Mouse (Mus musculus) hindbrain, embryonic 15.5 days (tissue): ENCODE measurements around the gene Cd28. TPM values are rescaled to one million over a fixed set of nuclear protein-coding genes. Genes with fewer than 3 reads are reported as not detected.
"Not testable (repeated sequence)": the region's sequence is repeated elsewhere in the genome, so short reads cannot be mapped to it uniquely, and the experiment has no call there.

Source experiments
- ATAC-seq: fragments of 200-750 bp; cut with Nextera tagmentation; 2 replicates; pipeline ENCODE4 v1.8.0; 2017; ENCODE audit warnings: low read depth, moderate number of reproducible peaks, moderate TSS enrichment; ENCODE audit not compliant: low FRiP score
- H3K27ac ChIP-seq: fragments of 300-500 bp; sonication (generic); replicated peaks from 2 replicates; pipeline ENCODE4 v1.5.1; 2015; ENCODE audit warnings: mild to moderate bottlenecking, inconsistent platforms
- H3K27me3 ChIP-seq: fragments of 300-500 bp; sonication (generic); 2 replicates; pipeline ENCODE4 v1.6.1; 2015; ENCODE audit warnings: control low read depth, inconsistent platforms
- H3K36me3 ChIP-seq: fragments of 300-500 bp; sonication (generic); 2 replicates; pipeline ENCODE4 v1.6.1; 2015; ENCODE audit warnings: control low read depth, inconsistent platforms
- H3K4me1 ChIP-seq: fragments of 300-500 bp; sonication (generic); replicated peaks from 2 replicates; pipeline ENCODE4 v1.6.1; 2015; ENCODE audit warnings: control low read depth, inconsistent platforms
- H3K4me2 ChIP-seq: fragments of 300-500 bp; sonication (generic); 2 replicates; pipeline ENCODE4 v1.6.1; 2015; ENCODE audit warnings: moderate library complexity, mild to moderate bottlenecking, inconsistent platforms
- H3K4me3 ChIP-seq: fragments of 300-500 bp; sonication (generic); 2 replicates; pipeline ENCODE4 v1.5.1; 2015; ENCODE audit warnings: mild to moderate bottlenecking, inconsistent platforms
- H3K9ac ChIP-seq: fragments of 300-500 bp; sonication (generic); 2 replicates; pipeline ENCODE4 v1.6.1; 2015; ENCODE audit warnings: inconsistent platforms
- H3K9me3 ChIP-seq: fragments of 300-500 bp; sonication (generic); 2 replicates; pipeline ENCODE4 v1.6.1; 2016; ENCODE audit warnings: control low read depth, inconsistent platforms
- WGBS: fragments of 180-500 bp; shearing (Covaris S2); methylation state at CpG from one replicate; pipeline ENCODE4 v1.1.7; 2015; 5-methylcytosine and 5-hydroxymethylcytosine counted together
- polyA plus RNA-seq: library from polyadenylated mRNA; unstranded; fragments of >200 nt; fragmentation: Nextera tagmentation; extraction: Ambion mirVana; gene quantifications from 2 replicates; pipeline ENCODE4 v1.2.1, GENCODE M21; 2015

Gene Cd28
- polyA plus RNA-seq, 1 experiment from 2014 or later = 0.18 TPM

DNA sequence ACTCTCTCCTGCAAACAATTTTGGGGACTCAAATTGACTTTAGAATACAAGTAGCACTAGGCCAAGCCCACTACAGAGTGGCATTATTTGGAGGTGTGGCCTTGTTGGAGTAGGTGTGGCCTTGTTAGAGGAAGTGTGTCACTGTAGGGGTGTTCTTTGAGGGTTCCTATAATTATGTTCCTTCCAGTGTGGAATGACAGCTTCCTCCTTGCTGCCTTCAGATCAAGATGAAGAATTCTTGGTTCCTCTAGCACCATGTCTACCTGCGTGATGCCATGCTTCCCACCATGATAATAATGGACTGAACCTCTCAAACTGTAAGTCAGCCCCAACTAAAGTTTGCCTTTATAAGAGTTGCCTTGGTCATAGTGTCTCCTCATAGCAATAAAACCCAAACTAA is 91.1 kb downstream of the Cd28 start:
- Histone ChIP-seq H3K9me3 (no peaks in the 10 kb centered on the region), H3K9ac (no peak overlapping the region), H3K4me1 (no peaks in the 10 kb centered on the region), H3K27ac (no peak overlapping the region), H3K27me3 (no peaks in the 10 kb centered on the region), H3K4me3 (no peak overlapping the region), H3K36me3 (no peaks in the 10 kb centered on the region), H3K4me2 (no peak overlapping the region)
- 97% methylated on average over 1 of the region's 1 CpGs for WGBS
- ATAC-seq = no peak

DNA sequence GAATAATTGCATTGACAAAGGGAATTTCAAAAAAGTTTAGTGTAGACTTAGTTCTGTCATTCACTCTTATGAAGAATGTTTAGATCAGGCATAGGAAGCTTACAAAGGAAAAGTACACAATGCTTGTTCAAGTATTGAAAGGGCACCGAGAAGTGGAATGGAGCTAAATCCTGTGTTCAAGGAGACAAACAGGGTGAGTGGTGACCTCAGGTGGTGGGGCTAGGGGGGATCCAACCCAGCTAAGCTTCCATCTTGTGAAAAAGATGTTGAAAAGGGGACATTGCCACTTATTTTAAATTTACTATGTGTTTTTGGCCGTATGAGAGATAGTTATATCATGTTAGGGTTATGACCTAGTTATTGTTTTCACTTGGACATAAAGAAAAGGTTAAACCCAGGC is 91.9 kb downstream of the Cd28 start:
- ATAC-seq = no peak
- Histone ChIP-seq H3K4me1 (no peaks in the 10 kb centered on the region), H3K4me2 (no peak overlapping the region), H3K36me3 (no peaks in the 10 kb centered on the region), H3K9me3 (no peaks in the 10 kb centered on the region), H3K9ac (no peak overlapping the region), H3K27me3 (no peaks in the 10 kb centered on the region), H3K27ac (no peak overlapping the region), H3K4me3 (no peak overlapping the region)
- WGBS = 81% methylated on average over 2 of the region's 2 CpGs

GRCm38 (mm10) chr1:60809166-60809565 is 92.6 kb downstream of the Cd28 start:
- no peaks in the 10 kb centered on the region for H3K36me3 ChIP-seq
- no peak for ATAC-seq
- WGBS = 71% methylated on average over 12 of the region's 12 CpGs
- H3K27ac ChIP-seq = no peak overlapping the region
- no peaks in the 10 kb centered on the region for H3K27me3 ChIP-seq
- no peak overlapping the region for H3K4me2 ChIP-seq
- no peak overlapping the region for H3K4me3 ChIP-seq
- no peak overlapping the region for H3K9ac ChIP-seq
- H3K4me1 ChIP-seq = no peaks in the 10 kb centered on the region
- H3K9me3 ChIP-seq = no peaks in the 10 kb centered on the region

DNA sequence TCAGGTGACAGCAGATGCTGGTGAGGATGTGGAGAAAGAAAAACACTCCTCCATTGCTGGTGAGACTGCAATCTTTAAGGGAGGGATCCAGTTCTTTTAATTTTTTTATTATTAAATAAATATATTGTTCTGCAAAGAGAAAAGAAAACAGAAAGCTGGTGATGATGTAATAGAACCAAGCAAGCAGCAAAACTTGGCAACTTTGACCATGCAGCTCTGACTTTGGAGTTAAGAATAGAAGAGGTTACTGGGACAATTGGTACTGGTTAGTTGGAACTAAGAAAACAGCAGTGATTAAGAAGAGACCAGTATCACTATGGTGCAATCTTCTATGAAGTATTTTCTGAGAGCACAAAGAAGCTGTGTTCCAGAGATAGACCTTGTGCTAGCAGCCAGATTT is 94.2 kb downstream of the Cd28 start:
- Histone ChIP-seq H3K4me1 (no peaks in the 10 kb centered on the region), H3K9me3 (no peaks in the 10 kb centered on the region), H3K4me2 (no peak overlapping the region), H3K9ac (no peak overlapping the region), H3K36me3 (no peaks in the 10 kb centered on the region), H3K4me3 (no peak overlapping the region), H3K27ac (no peak overlapping the region), H3K27me3 (no peaks in the 10 kb centered on the region)
- ATAC-seq = no peak

DNA sequence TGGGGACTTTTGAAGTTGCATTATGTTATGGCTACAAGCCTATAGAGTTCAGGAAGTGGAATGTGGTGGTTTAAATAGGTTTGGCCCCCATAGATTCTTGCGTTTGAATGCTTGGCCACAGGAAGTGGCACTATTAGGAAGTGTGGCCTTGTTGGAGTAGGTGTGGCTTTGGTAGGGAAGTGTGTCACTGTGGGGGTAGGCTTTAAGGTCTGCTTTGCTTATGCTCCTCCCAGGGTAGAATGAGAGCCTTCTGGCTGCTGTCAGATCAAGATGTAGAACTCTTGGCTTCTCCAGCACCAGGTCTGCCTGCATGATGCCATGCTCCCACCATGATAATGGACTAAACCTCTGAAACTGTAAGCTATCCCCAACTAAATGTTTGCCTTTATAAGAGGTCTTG is 95.4 kb downstream of the Cd28 start:
- H3K36me3 ChIP-seq = no peaks in the 10 kb centered on the region
- no peak for ATAC-seq
- H3K4me3 ChIP-seq = no peak overlapping the region
- no peaks in the 10 kb centered on the region for H3K9me3 ChIP-seq
- H3K9ac ChIP-seq = no peak overlapping the region
- WGBS = 95% methylated on average over 1 of the region's 1 CpGs
- H3K27me3 ChIP-seq = no peaks in the 10 kb centered on the region
- no peak overlapping the region for H3K27ac ChIP-seq
- H3K4me2 ChIP-seq = no peak overlapping the region
- no peaks in the 10 kb centered on the region for H3K4me1 ChIP-seq

- Histone ChIP-seq H3K9me3 (no peaks in the 10 kb centered on the region), H3K36me3 (no peaks in the 10 kb centered on the region), H3K4me2 (no peak overlapping the region), H3K4me3 (no peak overlapping the region), H3K4me1 (no peaks in the 10 kb centered on the region), H3K27ac (no peak overlapping the region), H3K27me3 (no peaks in the 10 kb centered on the region), H3K9ac (no peak overlapping the region)
- no peak for ATAC-seq
- WGBS = 83% methylated on average over 2 of the region's 2 CpGs
Observed at GRCm38 (mm10) chr1:60813411-60813810, 96.8 kb downstream of the Cd28 start.

DNA sequence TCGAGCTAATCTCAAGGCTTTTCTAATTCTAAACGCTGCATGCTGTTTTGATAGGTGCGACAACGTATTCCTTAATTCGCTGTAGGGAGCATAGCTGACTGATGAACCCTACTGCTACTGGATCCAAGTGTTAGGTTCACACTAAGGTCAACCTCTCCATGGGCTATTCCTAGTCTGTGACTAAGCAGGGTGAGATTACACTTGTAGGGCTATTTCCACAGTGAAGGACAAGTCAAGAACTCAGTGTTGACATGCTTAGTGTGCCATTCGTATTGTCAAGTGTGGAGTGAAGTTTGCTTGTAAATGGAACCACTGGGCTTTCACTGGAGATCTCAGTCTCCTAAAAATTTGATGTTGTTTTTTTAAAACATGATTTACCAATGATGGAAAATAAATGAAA is 99.3 kb downstream of the Cd28 start:
- Histone ChIP-seq H3K4me2 (no peak overlapping the region), H3K9ac (no peak overlapping the region), H3K4me1 (no peaks in the 10 kb centered on the region), H3K9me3 (no peaks in the 10 kb centered on the region), H3K27ac (no peak overlapping the region), H3K36me3 (no peaks in the 10 kb centered on the region), H3K4me3 (no peak overlapping the region), H3K27me3 (no peaks in the 10 kb centered on the region)
- no peak for ATAC-seq
- 89% methylated on average over 6 of the region's 6 CpGs for WGBS

GRCm38 (mm10) chr1:60818491-60818890 is 101.9 kb downstream of the Cd28 start:
- not testable (repeated sequence) for H3K27ac ChIP-seq, H3K4me2 ChIP-seq, H3K9ac ChIP-seq, ATAC-seq, H3K4me3 ChIP-seq, H3K9me3 ChIP-seq, H3K27me3 ChIP-seq, H3K36me3 ChIP-seq, H3K4me1 ChIP-seq
- 72% methylated on average over 4 of the region's 4 CpGs for whole genome bisulfite sequencing

GRCm38 (mm10) chr1:60819993-60820392 is 103.4 kb downstream of the Cd28 start:
- Histone ChIP-seq H3K27ac (no peak overlapping the region), H3K36me3 (no peaks in the 10 kb centered on the region), H3K9me3 (no peaks in the 10 kb centered on the region), H3K4me3 (no peak overlapping the region), H3K4me1 (no peaks in the 10 kb centered on the region), H3K4me2 (no peak overlapping the region), H3K27me3 (no peaks in the 10 kb centered on the region), H3K9ac (no peak overlapping the region)
- no peak for ATAC-seq
- WGBS = 75% methylated on average over 2 of the region's 2 CpGs

- Histone ChIP-seq H3K9ac (no peak overlapping the region), H3K4me2 (no peak overlapping the region), H3K9me3 (no peaks in the 10 kb centered on the region), H3K27ac (no peak overlapping the region), H3K27me3 (no peaks in the 10 kb centered on the region), H3K36me3 (no peaks in the 10 kb centered on the region), H3K4me1 (no peaks in the 10 kb centered on the region), H3K4me3 (no peak overlapping the region)
- no peak for ATAC-seq
- 82% methylated on average over 2 of the region's 2 CpGs for WGBS
Observed at GRCm38 (mm10) chr1:60820981-60821380, 104.4 kb downstream of the Cd28 start.

DNA sequence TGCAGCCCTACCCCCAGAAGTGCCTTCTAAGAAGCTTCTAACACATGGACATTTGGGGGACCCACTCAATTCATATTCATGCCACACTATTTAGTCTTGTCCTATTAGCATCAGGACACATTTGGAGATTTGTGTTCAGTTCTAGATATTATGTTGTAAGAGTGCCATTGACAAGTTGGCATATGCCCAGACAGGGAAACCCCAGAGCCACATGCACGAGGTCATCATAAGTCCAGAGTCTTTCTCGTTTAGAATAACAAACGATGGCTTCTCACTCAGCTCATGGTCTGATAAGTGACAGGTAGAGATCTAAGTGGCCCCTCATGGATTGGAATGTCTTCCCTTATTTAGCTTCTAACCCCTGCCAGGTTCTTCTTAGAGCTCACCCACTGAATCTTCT is 105.0 kb downstream of the Cd28 start:
- H3K4me3 ChIP-seq = no peak overlapping the region
- H3K27ac ChIP-seq = no peak overlapping the region
- H3K4me2 ChIP-seq = no peak overlapping the region
- H3K9ac ChIP-seq = no peak overlapping the region
- no peak for ATAC-seq
- no peaks in the 10 kb centered on the region for H3K27me3 ChIP-seq
- 83% methylated on average over 3 of the region's 3 CpGs for WGBS
- no peaks in the 10 kb centered on the region for H3K4me1 ChIP-seq
- H3K36me3 ChIP-seq = no peaks in the 10 kb centered on the region
- H3K9me3 ChIP-seq = no peaks in the 10 kb centered on the region
